Comparison of ENCODE assay signal across 8 mouse cellular contexts in the genomic region with DNA sequence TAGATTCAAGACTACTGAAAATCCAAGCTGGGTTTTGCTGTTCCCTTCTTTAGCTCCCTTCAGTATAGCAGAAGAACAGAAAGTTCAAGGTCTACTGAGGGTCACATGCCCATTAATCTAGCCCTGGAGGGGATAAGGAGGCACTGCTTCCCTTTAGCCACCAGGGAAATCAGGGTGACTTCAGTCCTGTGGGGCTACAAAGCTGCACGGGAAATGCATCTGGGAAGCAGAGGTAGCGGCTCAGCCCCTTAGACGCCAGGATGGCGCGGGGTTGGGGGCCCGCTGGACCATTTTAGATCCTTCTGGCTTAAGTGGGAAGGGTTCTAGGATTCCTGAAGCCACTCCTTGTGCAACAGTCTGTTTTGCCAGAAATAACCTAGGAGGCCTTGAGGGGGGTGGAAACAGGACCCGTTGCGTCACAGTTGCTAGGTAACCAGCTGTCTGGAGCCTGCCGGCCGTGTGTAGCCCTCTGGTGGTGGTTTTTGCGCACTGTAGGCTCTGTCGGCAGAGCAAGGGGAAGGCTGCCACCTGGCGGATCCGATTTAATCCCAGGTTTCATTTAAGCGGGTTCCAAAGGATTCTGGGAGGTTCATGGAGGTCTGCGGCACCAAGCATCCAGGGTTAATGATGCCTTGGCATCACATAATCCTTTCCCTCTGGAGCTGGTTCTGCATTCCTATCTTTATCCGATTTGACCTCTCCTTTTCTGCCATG. TPM values are rescaled to one million over a fixed set of nuclear protein-coding genes. Genes with fewer than 3 reads are reported as not detected.
DNase-seq lines count a peak whose midpoint lies in the region; ATAC-seq and TF ChIP-seq lines count a peak whose summit lies in the region.

No protein-coding gene starts in this region.

- no peak overlapping the region for H3K27ac ChIP-seq in bone marrow, adult 2 months (ENCODE audit: control insufficient read depth, insufficient read depth, low read depth, low read length, poor library complexity)
- H3K27ac ChIP-seq in embryonic fibroblast, embryonic 13.5 days (ENCODE audit: insufficient read depth, low read length): no peak overlapping the region
- peak overlapping the region; percentile 87 for H3K27ac ChIP-seq in heart, embryonic 10.5 days
- peak overlapping the region; percentile 62; the same call in 1 of the 2 replicates for H3K27ac ChIP-seq in kidney, embryonic 14.5 days (ENCODE audit: low read depth, low read length)
- peak overlapping the region; percentile 82 for H3K27ac ChIP-seq in limb, embryonic 14.5 days (replicated peaks; ENCODE audit: low read depth, low read length)
- H3K27ac ChIP-seq in midbrain, postnatal 0 days (ENCODE audit: low read depth, low read length): peak overlapping the region; percentile 60

- H3K4me3 ChIP-seq in bone marrow, adult 2 months (replicated peaks; ENCODE audit: control insufficient read depth, low read depth, low read length): no peak overlapping the region
- no peak overlapping the region for H3K4me3 ChIP-seq in embryonic fibroblast, embryonic 13.5 days (ENCODE audit: insufficient read depth, low read length)
- H3K4me3 ChIP-seq in heart, embryonic 10.5 days: peak overlapping the region; percentile 40
- H3K4me3 ChIP-seq in kidney, embryonic 14.5 days (ENCODE audit: low read length): no peak overlapping the region
- no peak overlapping the region for H3K4me3 ChIP-seq in limb, embryonic 14.5 days (replicated peaks; ENCODE audit: low read length)
- H3K4me3 ChIP-seq in midbrain, postnatal 0 days (ENCODE audit: low read depth, low read length): no peak overlapping the region

- no peaks in the 10 kb centered on the region for H3K27me3 ChIP-seq in heart, embryonic 10.5 days (ENCODE audit: insufficient read depth, poor library complexity, severe bottlenecking)
- H3K27me3 ChIP-seq in kidney, embryonic 14.5 days (ENCODE audit: control insufficient read depth, insufficient read depth, low read length): no peaks in the 10 kb centered on the region
- no peaks in the 10 kb centered on the region for H3K27me3 ChIP-seq in limb, embryonic 14.5 days (ENCODE audit: control insufficient read depth, insufficient read depth, low read length)
- H3K27me3 ChIP-seq in midbrain, postnatal 0 days (ENCODE audit: insufficient read depth, low read length): no peaks in the 10 kb centered on the region

- WGBS in bone marrow, adult 2 months: 10% methylated on average over 17 of the region's 17 CpGs
- 5% methylated on average over 17 of the region's 17 CpGs for WGBS in heart, embryonic 10.5 days
- whole genome bisulfite sequencing in kidney, embryonic 14.5 days: 6% methylated on average over 17 of the region's 17 CpGs
- 6% methylated on average over 17 of the region's 17 CpGs for WGBS in limb, embryonic 14.5 days
- 3% methylated on average over 17 of the region's 17 CpGs for WGBS in midbrain, postnatal 0 days

- peak; percentile 91 for DNase-seq in A20 (ENCODE audit: low read depth, low spot score)
- DNase-seq in heart, embryonic 10.5 days (ENCODE audit: low spot score): peak; percentile 96
- peak; percentile 96 for DNase-seq in limb, embryonic 14.5 days (ENCODE audit: low spot score)
- peak; percentile 97 for DNase-seq in midbrain, postnatal 0 days (ENCODE audit: low spot score)
- DNase-seq in spleen, postnatal 10 days (ENCODE audit: low spot score in 2 of 2): peak; percentile 51 to 83

- peak overlapping the region; percentile 32 for H3K4me2 ChIP-seq in kidney, embryonic 14.5 days (replicated peaks; ENCODE audit: low read depth, low read length)
- H3K4me2 ChIP-seq in limb, embryonic 14.5 days (replicated peaks; ENCODE audit: low read depth, low read length, severe bottlenecking): peak overlapping the region; percentile 22
- peak overlapping the region; percentile 21 for H3K4me2 ChIP-seq in midbrain, postnatal 0 days (ENCODE audit: low read depth, low read length, poor library complexity, severe bottlenecking)

- peak; percentile 92 for TF ChIP-seq CTCF in bone marrow, adult 2 months (IDR thresholded peaks at IDR 0.05; ENCODE audit: control insufficient read depth, insufficient read depth, low read length)
- peak; percentile 99 for TF ChIP-seq CTCF in embryonic fibroblast, embryonic 13.5 days (IDR thresholded peaks at IDR 0.05; ENCODE audit: borderline replicate concordance, insufficient read depth, low read length)
- TF ChIP-seq CTCF in midbrain, postnatal 0 days (IDR thresholded peaks at IDR 0.05): peak; percentile 100

- peak; percentile 94 for ATAC-seq in kidney, embryonic 14.5 days (ENCODE audit: low FRiP score, low TSS enrichment)
- ATAC-seq in limb, embryonic 14.5 days (ENCODE audit: low FRiP score, low read depth): peak; percentile 95
- peak; percentile 93 for ATAC-seq in midbrain, postnatal 0 days (ENCODE audit: low FRiP score)

- peak overlapping the region; percentile 18; the same call in 1 of the 2 replicates for H3K9ac ChIP-seq in kidney, embryonic 14.5 days (ENCODE audit: low read depth, low read length)
- no peak overlapping the region for H3K9ac ChIP-seq in limb, embryonic 14.5 days (ENCODE audit: low read depth, low read length, severe bottlenecking)
- H3K9ac ChIP-seq in midbrain, postnatal 0 days (replicated peaks; ENCODE audit: low read length, poor library complexity, severe bottlenecking): 0 out of 2 replicates have a peak overlapping the region, but pooled peaks have one; percentile 39

- no peaks in the 10 kb centered on the region for H3K9me3 ChIP-seq in heart, embryonic 10.5 days
- no peaks in the 10 kb centered on the region for H3K9me3 ChIP-seq in kidney, embryonic 14.5 days (ENCODE audit: control insufficient read depth, low read length)
- no peaks in the 10 kb centered on the region for H3K9me3 ChIP-seq in limb, embryonic 14.5 days (ENCODE audit: control insufficient read depth, low read length)
- H3K9me3 ChIP-seq in midbrain, postnatal 0 days (ENCODE audit: low read length): no peaks in the 10 kb centered on the region

- H3K36me3 ChIP-seq in heart, embryonic 10.5 days: peaks cover 33% of the 10 kb centered on the region
- peaks cover 30% of the 10 kb centered on the region; the same call in 1 of the 2 replicates for H3K36me3 ChIP-seq in kidney, embryonic 14.5 days (ENCODE audit: control insufficient read depth, insufficient read depth, low read length)
- H3K36me3 ChIP-seq in limb, embryonic 14.5 days (ENCODE audit: control insufficient read depth, insufficient read depth, low read length): peaks cover 35% of the 10 kb centered on the region
- H3K36me3 ChIP-seq in midbrain, postnatal 0 days (ENCODE audit: insufficient read depth, low read length): peaks cover 34% of the 10 kb centered on the region

- no peak for TF ChIP-seq POLR2A in bone marrow, adult 2 months (IDR thresholded peaks at IDR 0.05; ENCODE audit: borderline replicate concordance, control insufficient read depth, low read depth, low read length)
- no peak for TF ChIP-seq POLR2A in embryonic fibroblast, embryonic 13.5 days (IDR thresholded peaks at IDR 0.05; ENCODE audit: low read depth, low read length)
- TF ChIP-seq POLR2A in limb, embryonic 14.5 days (IDR thresholded peaks at IDR 0.05; ENCODE audit: borderline replicate concordance, extremely low read depth, insufficient read depth, insufficient read length): no peak

- no peaks in the 10 kb centered on the region for H3K4me1 ChIP-seq in bone marrow, adult 2 months (ENCODE audit: control insufficient read depth, insufficient read depth, low read length)
- no peaks in the 10 kb centered on the region for H3K4me1 ChIP-seq in embryonic fibroblast, embryonic 13.5 days (ENCODE audit: control insufficient read depth, insufficient read depth, low read length)
- peaks cover 52% of the 10 kb centered on the region for H3K4me1 ChIP-seq in heart, embryonic 10.5 days
- peaks cover 6% of the 10 kb centered on the region; the same call in 1 of the 2 replicates for H3K4me1 ChIP-seq in kidney, embryonic 14.5 days (ENCODE audit: control insufficient read depth, insufficient read depth, low read length)
- H3K4me1 ChIP-seq in limb, embryonic 14.5 days (ENCODE audit: control insufficient read depth, insufficient read depth, low read length): peaks cover 10% of the 10 kb centered on the region
- H3K4me1 ChIP-seq in midbrain, postnatal 0 days (ENCODE audit: insufficient read depth, low read length): peaks cover 6% of the 10 kb centered on the region

RNA-seq across cellular contexts. Expression of a gene that starts 13.3 kb away (rescaled TPM):
- polyA plus RNA-seq in bone marrow, adult 2 months (2011; ENCODE audit: insufficient read depth, insufficient read length, low replicate concordance, missing spikeins): 0.59 and 8.0 TPM in 2 replicates
- 15.2 and 19.9 TPM in 2 replicates for polyA plus RNA-seq in embryonic fibroblast, embryonic 13.5 days (2011; ENCODE audit: insufficient read length, low read depth, missing spikeins)
- 20.0 and 29.8 TPM in 2 replicates for polyA plus RNA-seq in heart, embryonic 10.5 days (2016; fragmentation: Nextera tagmentation; extraction: Ambion mirVana)
- polyA plus RNA-seq in kidney, embryonic 14.5 days (2014; fragmentation: Nextera tagmentation; extraction: Ambion mirVana): 14.4 and 18.8 TPM in 2 replicates
- 101 and 137 TPM in 2 replicates for polyA plus RNA-seq in limb, embryonic 14.5 days (2012; rRNA removed)
- polyA plus RNA-seq in limb, embryonic 14.5 days (2014; fragmentation: Nextera tagmentation; extraction: Ambion mirVana): 21.5 and 28.7 TPM in 2 replicates
- total RNA-seq in midbrain, postnatal 0 days (2014; rRNA removed): 172 and 179 TPM in 2 replicates
- polyA plus RNA-seq in midbrain, postnatal 0 days (2015; fragmentation: Nextera tagmentation; extraction: Ambion mirVana): 108 and 111 TPM in 2 replicates

RNA-seq across cellular contexts. Expression of a gene that starts 38.0 kb away (rescaled TPM):
- 22.7 and 27.1 TPM in 2 replicates for polyA plus RNA-seq in bone marrow, adult 2 months (2011; ENCODE audit: insufficient read depth, insufficient read length, low replicate concordance, missing spikeins)
- 8.7 and 13.4 TPM in 2 replicates for polyA plus RNA-seq in embryonic fibroblast, embryonic 13.5 days (2011; ENCODE audit: insufficient read length, low read depth, missing spikeins)
- 20.2 and 22.3 TPM in 2 replicates for polyA plus RNA-seq in heart, embryonic 10.5 days (2016; fragmentation: Nextera tagmentation; extraction: Ambion mirVana)
- polyA plus RNA-seq in kidney, embryonic 14.5 days (2014; fragmentation: Nextera tagmentation; extraction: Ambion mirVana): 15.3 and 22.0 TPM in 2 replicates
- polyA plus RNA-seq in limb, embryonic 14.5 days (2012; rRNA removed): 37.2 and 53.6 TPM in 2 replicates
- polyA plus RNA-seq in limb, embryonic 14.5 days (2014; fragmentation: Nextera tagmentation; extraction: Ambion mirVana): 15.4 and 19.0 TPM in 2 replicates
- 28.8 and 32.7 TPM in 2 replicates for total RNA-seq in midbrain, postnatal 0 days (2014; rRNA removed)
- polyA plus RNA-seq in midbrain, postnatal 0 days (2015; fragmentation: Nextera tagmentation; extraction: Ambion mirVana): 15.6 and 16.9 TPM in 2 replicates

RNA-seq across cellular contexts. Expression of a gene that starts 52.5 kb away (rescaled TPM):
- not detected in 2 replicates for polyA plus RNA-seq in bone marrow, adult 2 months (2011; ENCODE audit: insufficient read depth, insufficient read length, low replicate concordance, missing spikeins)
- polyA plus RNA-seq in embryonic fibroblast, embryonic 13.5 days (2011; ENCODE audit: insufficient read length, low read depth, missing spikeins): 3.5 and 5.5 TPM in 2 replicates
- polyA plus RNA-seq in heart, embryonic 10.5 days (2016; fragmentation: Nextera tagmentation; extraction: Ambion mirVana): 7.8 and 8.2 TPM in 2 replicates
- 2.7 and 3.0 TPM in 2 replicates for polyA plus RNA-seq in kidney, embryonic 14.5 days (2014; fragmentation: Nextera tagmentation; extraction: Ambion mirVana)
- 64.2 and 89.2 TPM in 2 replicates for polyA plus RNA-seq in limb, embryonic 14.5 days (2012; rRNA removed)
- 10.0 and 10.5 TPM in 2 replicates for polyA plus RNA-seq in limb, embryonic 14.5 days (2014; fragmentation: Nextera tagmentation; extraction: Ambion mirVana)
- 30.9 and 33.3 TPM in 2 replicates for total RNA-seq in midbrain, postnatal 0 days (2014; rRNA removed)
- polyA plus RNA-seq in midbrain, postnatal 0 days (2015; fragmentation: Nextera tagmentation; extraction: Ambion mirVana): 22.5 and 23.2 TPM in 2 replicates

RNA-seq across cellular contexts. Expression of a gene that starts 53.1 kb away (rescaled TPM):
- 4.3 and 6.2 TPM in 2 replicates for polyA plus RNA-seq in bone marrow, adult 2 months (2011; ENCODE audit: insufficient read depth, insufficient read length, low replicate concordance, missing spikeins)
- polyA plus RNA-seq in embryonic fibroblast, embryonic 13.5 days (2011; ENCODE audit: insufficient read length, low read depth, missing spikeins): 34.9 and 40.0 TPM in 2 replicates
- 103 and 107 TPM in 2 replicates for polyA plus RNA-seq in heart, embryonic 10.5 days (2016; fragmentation: Nextera tagmentation; extraction: Ambion mirVana)
- 79.8 and 83.2 TPM in 2 replicates for polyA plus RNA-seq in kidney, embryonic 14.5 days (2014; fragmentation: Nextera tagmentation; extraction: Ambion mirVana)
- polyA plus RNA-seq in limb, embryonic 14.5 days (2012; rRNA removed): 315 and 381 TPM in 2 replicates
- 108 and 120 TPM in 2 replicates for polyA plus RNA-seq in limb, embryonic 14.5 days (2014; fragmentation: Nextera tagmentation; extraction: Ambion mirVana)
- 40.7 and 45.9 TPM in 2 replicates for total RNA-seq in midbrain, postnatal 0 days (2014; rRNA removed)
- polyA plus RNA-seq in midbrain, postnatal 0 days (2015; fragmentation: Nextera tagmentation; extraction: Ambion mirVana): 24.2 TPM in 2 replicates

Comparison
In these comparisons a context has a peak if more than half of its experiments do, and no peak if none do; other contexts are left out.
1. H3K27ac ChIP-seq: peak in heart, embryonic 10.5 days (single experiment), kidney, embryonic 14.5 days (single experiment), limb, embryonic 14.5 days (single experiment) and midbrain, postnatal 0 days (single experiment); none in bone marrow, adult 2 months (single experiment) and embryonic fibroblast, embryonic 13.5 days (single experiment).
2. Peak in every context shown above with its lines, with median percentiles within 50 percentile points of each other: DNase-seq, CTCF ChIP-seq, ATAC-seq and H3K4me2 ChIP-seq.